Mouse (Mus musculus): ENCODE data around the gene Slc22a23. TPM values are rescaled to one million over a fixed set of nuclear protein-coding genes. Genes with fewer than 3 reads are reported as not detected.
A peak's percentile ranks its signal among the peaks of the same experiment; 100 is the strongest.

The Slc22a23 gene
- polyA plus RNA-seq, 1 experiment from 2014 or later = 5.6 TPM

- Histone ChIP-seq H3K4me1 (peaks cover 49% of the 10 kb centered on the region), H3K4me3 (peak overlapping the region; percentile 64), H3K9ac (no peak overlapping the region), H3K9me3 (no peaks in the 10 kb centered on the region), H3K36me3 (no peaks in the 10 kb centered on the region), H3K27ac (peak overlapping the region; percentile 78), H3K4me2 (peak overlapping the region; percentile 84), H3K27me3 (peaks cover 10% of the 10 kb centered on the region)
- whole genome bisulfite sequencing = 5% methylated on average over 10 of the region's 10 CpGs
- ATAC-seq (ENCODE audit: insufficient number of reproducible peaks, low FRiP score, low TSS enrichment, low read depth) = peak; percentile 15; the same call in 1 of the 2 replicates
Measured at GRCm38 (mm10) chr13:34131708-34132060, 213.3 kb downstream of the Slc22a23 start.

GRCm38 (mm10) chr13:34131011-34131707, 213.8 kb downstream of the Slc22a23 start:
- ATAC-seq (ENCODE audit: insufficient number of reproducible peaks, low FRiP score, low TSS enrichment, low read depth) = 0 out of 2 replicates have a peak, but pooled peaks have one; percentile 31
- Histone ChIP-seq H3K9me3 (no peaks in the 10 kb centered on the region), H3K4me1 (peaks cover 53% of the 10 kb centered on the region), H3K4me2 (peak overlapping the region; percentile 84), H3K4me3 (peak overlapping the region; percentile 64), H3K36me3 (no peaks in the 10 kb centered on the region), H3K9ac (no peak overlapping the region), H3K27ac (peak overlapping the region; percentile 78), H3K27me3 (peaks cover 10% of the 10 kb centered on the region; the same call in 1 of the 2 replicates)
- WGBS = under 1% methylated on average over 24 of the region's 24 CpGs

GRCm38 (mm10) chr13:34130226-34130731, 214.7 kb downstream of the Slc22a23 start, which contains the start of gene Tubb2b:
TSS of gene Tubb2b (minus strand) at chr13:34130466.
- no peaks in the 10 kb centered on the region for H3K9me3 ChIP-seq
- ATAC-seq (ENCODE audit: insufficient number of reproducible peaks, low FRiP score, low TSS enrichment, low read depth) = peak; percentile 88
- H3K4me1 ChIP-seq = peaks cover 57% of the 10 kb centered on the region

GRCm38 (mm10) chr13:34129485-34130225, 215.3 kb downstream of the Slc22a23 start:
- Histone ChIP-seq H3K9ac (peak overlapping the region; percentile 51), H3K36me3 (no peaks in the 10 kb centered on the region), H3K27me3 (peaks cover 10% of the 10 kb centered on the region; the same call in 1 of the 2 replicates), H3K27ac (peak overlapping the region; percentile 78), H3K4me2 (peak overlapping the region; percentile 84), H3K4me1 (peaks cover 57% of the 10 kb centered on the region), H3K9me3 (no peaks in the 10 kb centered on the region), H3K4me3 (peak overlapping the region; percentile 64)
- under 1% methylated on average over 31 of the region's 31 CpGs for WGBS
- peak; percentile 3; the same call in 1 of the 2 replicates for ATAC-seq (ENCODE audit: insufficient number of reproducible peaks, low FRiP score, low TSS enrichment, low read depth)

More at GRCm38 (mm10) chr13:34130226-34130731, 214.7 kb downstream of the Slc22a23 start, which contains the start of gene Tubb2b:
- under 1% methylated on average over 26 of the region's 26 CpGs for WGBS
- Histone ChIP-seq H3K4me3 (peak within 1 kb of the TSS; percentile 64), H3K27me3 (peaks cover 10% of the 10 kb centered on the region; the same call in 1 of the 2 replicates), H3K9ac (peak within 1 kb of the TSS; percentile 51), H3K27ac (peak within 1 kb of the TSS; percentile 78), H3K4me2 (peak within 1 kb of the TSS; percentile 84), H3K36me3 (no peaks in the 10 kb centered on the region)

Other genes with a start within 250 kb of the Slc22a23 start
- gene Tubb2b, start 214.7 kb downstream of the Slc22a23 start, polyA plus RNA-seq (2015; fragmentation: Nextera tagmentation; extraction: Ambion mirVana) = 33.5 and 34.5 TPM in 2 replicates
- 62.6 and 65.5 TPM in 2 replicates for gene Psmg4, start 182.2 kb downstream of the Slc22a23 start, polyA plus RNA-seq (2015; fragmentation: Nextera tagmentation; extraction: Ambion mirVana)

All from limb, embryonic 15.5 days (tissue).